Mouse (Mus musculus) liver, postnatal 0 days (tissue): ENCODE results near the gene Lonp2.

Source experiments
- CTCF ChIP-seq: sonication (generic); IDR thresholded peaks from 2 replicates; pipeline ENCODE4 v1.5.1; 2016; ENCODE audit warnings: antibody characterized with exemption, low read depth
- EP300 ChIP-seq: IDR thresholded peaks from 2 replicates; pipeline ENCODE4 v1.6.1; 2016; ENCODE audit warnings: antibody characterized with exemption, low read depth, mild to moderate bottlenecking

DNA sequence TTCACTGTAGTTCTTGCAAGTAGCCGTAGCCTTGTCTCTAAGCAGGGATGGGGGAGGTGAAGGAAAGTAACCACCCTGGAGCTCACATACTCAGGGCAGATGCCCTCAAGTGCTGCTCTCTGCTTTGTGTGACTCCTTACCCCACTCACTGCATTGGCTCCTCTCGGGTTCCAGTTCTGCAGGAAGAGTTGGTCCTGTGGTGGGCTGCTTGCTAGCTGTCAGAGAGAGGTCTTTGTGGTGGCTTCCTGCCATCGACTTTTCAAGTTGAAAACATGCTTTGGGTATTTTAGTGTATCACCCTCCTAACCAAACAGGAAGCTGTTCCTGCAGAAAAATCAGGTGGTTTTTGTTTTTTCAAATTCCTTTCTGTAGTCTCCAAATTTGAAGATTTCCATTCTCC is 62.8 kb downstream of the Lonp2 start:
- no peak for TF ChIP-seq CTCF
- no peak for TF ChIP-seq EP300
